In genomic region chr3:86223634-86224313, GRCm38 (mm10) we compare ENCODE assay signal across 8 mouse cellular contexts. TPM values are rescaled to one million over a fixed set of nuclear protein-coding genes. Genes with fewer than 3 reads are reported as not detected.
DNase-seq lines count a peak whose midpoint lies in the region; ATAC-seq lines count a peak whose summit lies in the region.

No protein-coding gene starts in this region.

- peak; percentile 91 for DNase-seq in T-cell, adult 2 months (ENCODE audit: low spot score)
- peak; percentile 89 to 94 for DNase-seq in cerebellum, postnatal 36 days
- peak; percentile 81 to 84 for DNase-seq in frontal cortex, postnatal 36 days (ENCODE audit: low spot score in 2 of 2)
- DNase-seq in left cerebral cortex, adult 18-20 months (ENCODE audit: low spot score in 2 of 2) = peak; percentile 78 to 88
- DNase-seq in lung, postnatal 4 days = peak; percentile 88 to 93
- DNase-seq in retina, postnatal 1 day = peak; percentile 95
- peak; percentile 94 for DNase-seq in thymus, postnatal 4 days

- no peaks in the 10 kb centered on the region for H3K36me3 ChIP-seq in hindbrain, embryonic 15.5 days

- H3K9ac ChIP-seq in hindbrain, embryonic 15.5 days = peak overlapping the region; percentile 97

- WGBS in hindbrain, embryonic 15.5 days = under 1% methylated on average over 77 of the region's 79 CpGs

- H3K4me3 ChIP-seq in hindbrain, embryonic 15.5 days = peak overlapping the region; percentile 98

- H3K4me2 ChIP-seq in hindbrain, embryonic 15.5 days = peak overlapping the region; percentile 94

- peaks cover 24% of the 10 kb centered on the region for H3K4me1 ChIP-seq in hindbrain, embryonic 15.5 days (replicated peaks)

- peak overlapping the region; percentile 95 for H3K27ac ChIP-seq in hindbrain, embryonic 15.5 days (replicated peaks)

- H3K9me3 ChIP-seq in hindbrain, embryonic 15.5 days = no peaks in the 10 kb centered on the region

- peak; percentile 97 for ATAC-seq in hindbrain, embryonic 15.5 days (ENCODE audit: low FRiP score, low read depth)

- no peaks in the 10 kb centered on the region for H3K27me3 ChIP-seq in hindbrain, embryonic 15.5 days

RNA-seq across cellular contexts. Expression of gene Lrba, which starts 0.7 kb away (rescaled TPM):
- polyA plus RNA-seq in hindbrain, embryonic 15.5 days (2015; fragmentation: Nextera tagmentation; extraction: Ambion mirVana) = 5.6 and 5.7 TPM in 2 replicates
- total RNA-seq in left cerebral cortex, adult 18-20 months (2021) = 10 to 100 TPM; 29.6 to 31.6 TPM

Comparison
In these comparisons a context has a peak if more than half of its experiments do, and no peak if none do; other contexts are left out.
1. Peak in every context shown above with its lines: DNase-seq, ATAC-seq, H3K4me3 ChIP-seq and H3K27ac ChIP-seq.